Mouse (Mus musculus) C2C12 (cell line): Measurements from ENCODE around the gene Odc1.

Experiments
- CTCF ChIP-seq: IDR thresholded peaks from one replicate; pipeline ENCODE4 v1.5.1; 2011; ENCODE audit not compliant: control insufficient read depth, insufficient read depth, insufficient read length
- MAX ChIP-seq: IDR thresholded peaks from one replicate; pipeline ENCODE4 v1.6.1; 2011; ENCODE audit warnings: mild to moderate bottlenecking, control low read depth
- MYOG ChIP-seq: IDR thresholded peaks from one replicate; pipeline ENCODE4 v1.6.1; 2011; ENCODE audit not compliant: control insufficient read depth, insufficient read length; ENCODE audit errors: extremely low read depth
- USF1 ChIP-seq: IDR thresholded peaks from one replicate; pipeline ENCODE4 v1.6.1; 2011; ENCODE audit warnings: low read depth, mild to moderate bottlenecking, control low read depth, moderate library complexity

GRCm38 (mm10) chr12:17495858-17496451 lies 48.6 kb upstream of the Odc1 start:
- TF ChIP-seq MYOG (no peak), USF1 (no peak), CTCF (no peak), MAX (no peak)
